Mouse (Mus musculus) monocyte, adult 5-6 weeks (primary cell): ENCODE measurements around the gene Klhl1. TPM values are rescaled to one million over a fixed set of nuclear protein-coding genes. Genes with fewer than 3 reads are reported as not detected.

ENCODE experiments used
- ATAC-seq: fragments of 153-309, 156-312 bp; replicated peaks from 2 replicates; pipeline ENCODE4 v1.8.0; 2017; ENCODE audit warnings: mild to moderate bottlenecking; ENCODE audit not compliant: low TSS enrichment, insufficient number of reproducible peaks, severe bottlenecking, poor library complexity, low FRiP score
- total RNA-seq: library from RNA; stranded (forward); fragments of 200-1000, 200-491, 200-594 nt; gene quantifications from 3 replicates; pipeline ENCODE4 v1.2.3, GENCODE M21; 2017

Klhl1 gene
- total RNA-seq, 1 experiment from 2014 or later: not detected

GRCm38 (mm10) chr14:96065884-96066283, 453.0 kb downstream of the Klhl1 start:
- no peak for ATAC-seq
